Mouse (Mus musculus): ENCODE data around the gene Phkb. TPM values are rescaled to one million over a fixed set of nuclear protein-coding genes. Genes with fewer than 3 reads are reported as not detected.

The Phkb gene
- total and polyA plus RNA-seq, 3 experiments, result 20.9 to 25.4 (median 23.5) TPM

DNA sequence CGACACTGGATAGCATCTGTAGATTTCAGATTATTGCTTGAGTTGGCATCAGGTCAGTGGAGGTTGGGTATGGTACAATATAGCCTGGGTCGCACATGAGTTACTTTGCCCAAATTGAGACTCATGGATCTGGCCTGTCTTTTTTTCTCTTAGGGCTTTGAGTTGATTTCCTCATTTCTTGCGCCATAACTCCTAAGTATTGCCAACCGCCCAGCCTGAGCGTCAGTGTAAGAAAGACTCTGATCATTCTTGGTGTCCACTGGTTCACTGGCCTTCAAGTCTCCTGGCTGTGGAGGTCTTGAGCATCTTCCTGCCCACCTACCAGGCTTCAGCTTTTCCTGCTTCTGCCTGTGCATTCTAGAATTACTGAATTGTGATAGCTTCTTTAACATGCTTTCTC, 104.1 kb downstream of the Phkb start:
- dilution Hi-C loops (cut with MboI; ENCODE audit: extremely low pct_ligation_motif_present, extremely low pct_unique_long_range_greater_than_20kb, low sequenced_read_pairs), result no loop called here
- in situ Hi-C loops (cut with MboI; ENCODE audit: low pct_ligation_motif_present, low pct_unique_long_range_greater_than_20kb, low sequenced_read_pairs), result no loop called here

DNA sequence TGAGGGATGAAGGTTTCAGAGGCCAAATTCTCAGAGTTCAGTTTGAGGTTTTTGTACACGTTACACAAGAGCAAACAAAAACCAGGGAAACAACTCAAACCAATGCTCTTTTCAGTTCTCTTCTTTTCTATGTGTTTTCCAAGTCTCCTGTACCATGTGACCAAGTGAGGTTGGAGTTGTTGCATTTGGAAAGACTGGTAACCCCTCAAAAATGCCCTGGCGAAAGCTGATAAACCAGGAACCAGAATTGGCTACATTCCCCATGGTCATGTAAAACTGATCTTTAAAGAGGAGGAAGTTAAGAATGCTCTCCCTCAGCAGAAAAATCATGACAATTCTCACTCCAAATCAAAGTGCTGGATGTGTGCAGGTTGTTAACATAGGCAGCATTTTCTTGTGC, 117.6 kb downstream of the Phkb start:
- DNase-seq (ENCODE audit: extremely low read depth), result no peak
- no peaks in the 10 kb centered on the region for H3K27me3 ChIP-seq (replicated peaks)
- H3K79me2 ChIP-seq (replicated peaks; ENCODE audit: control insufficient read depth, extremely low read depth, insufficient read depth, poor library complexity, severe bottlenecking), result no peaks in the 10 kb centered on the region
- no peak overlapping the region for H3K27ac ChIP-seq (ENCODE audit: insufficient read depth, low read depth)
- H3K4me2 ChIP-seq (ENCODE audit: insufficient read depth, low read depth, poor library complexity, severe bottlenecking), result no peak overlapping the region
- H3K4me3 ChIP-seq (replicated peaks in 1 of 3; ENCODE audit: low read depth in 2 of 3, low read length in 2 of 3, poor library complexity in 1 of 3), result no peak overlapping the region
- no peaks in the 10 kb centered on the region for H3K9me3 ChIP-seq (replicated peaks; ENCODE audit: low read length)
- H3K4me1 ChIP-seq (ENCODE audit: control insufficient read depth in 1 of 2, insufficient read depth in 2 of 2), result no peaks in the 10 kb centered on the region
- dilution Hi-C loops (cut with MboI; ENCODE audit: extremely low pct_ligation_motif_present, extremely low pct_unique_long_range_greater_than_20kb, low sequenced_read_pairs), result no loop called here
- in situ Hi-C loops (cut with MboI; ENCODE audit: low pct_ligation_motif_present, low pct_unique_long_range_greater_than_20kb, low sequenced_read_pairs), result no loop called here
- no peak overlapping the region for H3K9ac ChIP-seq (ENCODE audit: insufficient read depth, low read depth)
- peaks cover 6 to 32% of the 10 kb centered on the region in 2 experiments for H3K36me3 ChIP-seq (replicated peaks in 1 of 2; ENCODE audit: control insufficient read depth in 1 of 2, insufficient read depth in 1 of 2, low read length in 1 of 2)
- TF ChIP-seq MEF2A (IDR thresholded peaks at IDR 0.05; ENCODE audit: borderline replicate concordance, low read depth, low read length), result no peak
- no peak for TF ChIP-seq ZC3H11A (IDR thresholded peaks at IDR 0.05; ENCODE audit: low read depth, low read length)
- no peak for TF ChIP-seq CHD2 (IDR thresholded peaks at IDR 0.05; ENCODE audit: low read length)
- TF ChIP-seq USF2 (conservative IDR thresholded peaks at IDR 0.05; ENCODE audit: low read depth, low read length), result no peak
- TF ChIP-seq SIN3A (IDR thresholded peaks at IDR 0.05; ENCODE audit: low read length), result no peak
- TF ChIP-seq ZMIZ1 (IDR thresholded peaks at IDR 0.05; ENCODE audit: low read depth, low read length), result no peak
- TF ChIP-seq BHLHE40 (IDR thresholded peaks at IDR 0.05; ENCODE audit: low read depth, low read length), result no peak
- TF ChIP-seq JUN (IDR thresholded peaks at IDR 0.05; ENCODE audit: insufficient read depth, low read depth, low read length), result no peak
- TF ChIP-seq RAD21 (IDR thresholded peaks at IDR 0.05; ENCODE audit: low read depth, low read length), result no peak
- TF ChIP-seq IRF4 (IDR thresholded peaks at IDR 0.05; ENCODE audit: low read depth, low read length), result no peak
- TF ChIP-seq NELFE (IDR thresholded peaks at IDR 0.05; ENCODE audit: low read depth, low read length), result no peak
- no peak for TF ChIP-seq TCF12 (IDR thresholded peaks at IDR 0.05; ENCODE audit: low read depth, low read length)
- no peak for TF ChIP-seq RCOR1 (conservative IDR thresholded peaks at IDR 0.05; ENCODE audit: low read depth, low read length)
- TF ChIP-seq E2F4 (IDR thresholded peaks at IDR 0.05; ENCODE audit: insufficient replicate concordance, low read depth, low read length), result no peak
- TF ChIP-seq MYC (IDR thresholded peaks at IDR 0.05; ENCODE audit: low read depth, low read length), result no peak
- no peak for TF ChIP-seq UBTF (IDR thresholded peaks at IDR 0.05; ENCODE audit: low read depth, low read length)
- TF ChIP-seq MXI1 (IDR thresholded peaks at IDR 0.05; ENCODE audit: low read depth, low read length), result no peak

More for the DNA sequence above, 104.1 kb downstream of the Phkb start:
- Histone ChIP-seq H3K4me2 (ENCODE audit: insufficient read depth, low read depth, poor library complexity, severe bottlenecking) (no peak overlapping the region), H3K36me3 (replicated peaks in 1 of 2; ENCODE audit: control insufficient read depth in 1 of 2, insufficient read depth in 1 of 2, low read length in 1 of 2) (peaks cover 13 to 58% of the 10 kb centered on the region in 2 experiments), H3K27me3 (replicated peaks) (no peaks in the 10 kb centered on the region), H3K4me3 (replicated peaks in 1 of 3; ENCODE audit: low read depth in 2 of 3, low read length in 2 of 3, poor library complexity in 1 of 3) (no peak overlapping the region), H3K4me1 (ENCODE audit: control insufficient read depth in 1 of 2, insufficient read depth in 2 of 2) (no peaks in the 10 kb centered on the region), H3K9me3 (replicated peaks; ENCODE audit: low read length) (no peaks in the 10 kb centered on the region), H3K79me2 (replicated peaks; ENCODE audit: control insufficient read depth, extremely low read depth, insufficient read depth, poor library complexity, severe bottlenecking) (no peaks in the 10 kb centered on the region), H3K27ac (ENCODE audit: insufficient read depth, low read depth) (no peak overlapping the region), H3K9ac (ENCODE audit: insufficient read depth, low read depth) (no peak overlapping the region)
- no peak for DNase-seq (ENCODE audit: extremely low read depth)
- no peak for TF ChIP-seq MXI1 (IDR thresholded peaks at IDR 0.05; ENCODE audit: low read depth, low read length)
- TF ChIP-seq UBTF (IDR thresholded peaks at IDR 0.05; ENCODE audit: low read depth, low read length), result no peak
- no peak for TF ChIP-seq KAT2A (IDR thresholded peaks at IDR 0.05; ENCODE audit: insufficient replicate concordance, low read length)
- TF ChIP-seq SMC3 (IDR thresholded peaks at IDR 0.05; ENCODE audit: low read depth, low read length), result no peak
- no peak for TF ChIP-seq SIN3A (IDR thresholded peaks at IDR 0.05; ENCODE audit: low read length)
- TF ChIP-seq TBP (conservative IDR thresholded peaks at IDR 0.05; ENCODE audit: low read depth, low read length), result no peak
- TF ChIP-seq MAX (IDR thresholded peaks at IDR 0.05; ENCODE audit: low read length), result no peak
- no peak for TF ChIP-seq USF2 (conservative IDR thresholded peaks at IDR 0.05; ENCODE audit: low read depth, low read length)
- TF ChIP-seq NELFE (IDR thresholded peaks at IDR 0.05; ENCODE audit: low read depth, low read length), result no peak
- TF ChIP-seq POLR2AphosphoS2 (IDR thresholded peaks at IDR 0.05; ENCODE audit: low read depth, low read length), result no peak
- TF ChIP-seq TCF12 (IDR thresholded peaks at IDR 0.05; ENCODE audit: low read depth, low read length), result no peak
- TF ChIP-seq E2F4 (IDR thresholded peaks at IDR 0.05; ENCODE audit: insufficient replicate concordance, low read depth, low read length), result no peak
- no peak for TF ChIP-seq ZC3H11A (IDR thresholded peaks at IDR 0.05; ENCODE audit: low read depth, low read length)
- no peak for TF ChIP-seq JUND (conservative IDR thresholded peaks at IDR 0.05; ENCODE audit: low read depth, low read length)
- TF ChIP-seq HCFC1 (IDR thresholded peaks at IDR 0.05; ENCODE audit: low read depth, low read length), result no peak
- no peak for TF ChIP-seq NRF1 (IDR thresholded peaks at IDR 0.05; ENCODE audit: low read depth, low read length)
